Mouse (Mus musculus) retina, embryonic 14.5 days (tissue): ENCODE measurements around the gene Gria2.

Experiments used
- DNase-seq: peaks from one replicate; pipeline ENCODE4 v3.0.0-alpha.2; 2015; ENCODE audit warnings: low spot score

The Gria2 gene

GRCm38 (mm10) chr3:80775971-80776370 lies 26.7 kb downstream of the Gria2 start:
- no peak for DNase-seq

GRCm38 (mm10) chr3:80774005-80774764 lies 28.4 kb downstream of the Gria2 start:
- no peak for DNase-seq

- DNase-seq, result no peak
Observed at GRCm38 (mm10) chr3:80773232-80773631, 29.4 kb downstream of the Gria2 start.

GRCm38 (mm10) chr3:80769506-80770235 lies 33.0 kb downstream of the Gria2 start:
- DNase-seq, result no peak

- no peak for DNase-seq
Observed at GRCm38 (mm10) chr3:80758955-80759354, 43.7 kb downstream of the Gria2 start.

GRCm38 (mm10) chr3:80758363-80758762 lies 44.3 kb downstream of the Gria2 start:
- no peak for DNase-seq

GRCm38 (mm10) chr3:80750786-80751185 lies 51.8 kb downstream of the Gria2 start:
- DNase-seq, result peak; percentile 39

- DNase-seq, result no peak
Observed at GRCm38 (mm10) chr3:80725205-80725604, 77.4 kb downstream of the Gria2 start.

- no peak for DNase-seq
Observed at GRCm38 (mm10) chr3:80713123-80713522, 89.5 kb downstream of the Gria2 start.

GRCm38 (mm10) chr3:80708992-80709391 lies 93.6 kb downstream of the Gria2 start:
- DNase-seq, result no peak

- no peak for DNase-seq
Observed at GRCm38 (mm10) chr3:80702173-80702572, 100.5 kb downstream of the Gria2 start.

- DNase-seq, result no peak
Observed at GRCm38 (mm10) chr3:80697523-80697922, 105.1 kb downstream of the Gria2 start.

GRCm38 (mm10) chr3:80694965-80695364 lies 107.7 kb downstream of the Gria2 start:
- no peak for DNase-seq

GRCm38 (mm10) chr3:80665105-80665504 lies 137.5 kb downstream of the Gria2 start:
- no peak for DNase-seq

GRCm38 (mm10) chr3:80663293-80663692 lies 139.3 kb downstream of the Gria2 start:
- DNase-seq, result no peak

GRCm38 (mm10) chr3:80661838-80662237 lies 140.8 kb downstream of the Gria2 start:
- DNase-seq, result no peak

- DNase-seq, result no peak
Observed at GRCm38 (mm10) chr3:80652213-80652612, 150.4 kb downstream of the Gria2 start.
